Mouse (Mus musculus) liver, postnatal 0 days (tissue): ENCODE measurements around the gene Stard5. TPM values are rescaled to one million over a fixed set of nuclear protein-coding genes. Genes with fewer than 3 reads are reported as not detected.
A peak's percentile ranks its signal among the peaks of the same experiment; 100 is the strongest.

Experiments used
- ATAC-seq: fragments of 200-750 bp; cut with Nextera tagmentation; 2 replicates; pipeline ENCODE4 v1.8.0; 2017; ENCODE audit warnings: mild to moderate bottlenecking, moderate library complexity
- DNase-seq: peaks from one replicate; pipeline ENCODE4 v3.0.0-alpha.2; 2016
- H3K27ac ChIP-seq: fragments of 300-500 bp; sonication (generic); 2 replicates; pipeline ENCODE4 v1.5.1; 2014; ENCODE audit warnings: antibody characterized with exemption, moderate library complexity, mild to moderate bottlenecking, low read depth
- H3K27me3 ChIP-seq: fragments of 300-500 bp; sonication (generic); 2 replicates; pipeline ENCODE4 v1.6.1; 2014; ENCODE audit warnings: low read length, control low read depth, mixed read lengths; ENCODE audit not compliant: insufficient read depth
- H3K36me3 ChIP-seq: fragments of 300-500 bp; sonication (generic); replicated peaks from 2 replicates; pipeline ENCODE4 v1.6.1; 2014; ENCODE audit warnings: mild to moderate bottlenecking, control low read depth, low read length, moderate library complexity, mixed read lengths; ENCODE audit not compliant: insufficient read depth
- H3K4me1 ChIP-seq: fragments of 300-500 bp; sonication (generic); 2 replicates; pipeline ENCODE4 v1.6.1; 2014; ENCODE audit warnings: antibody characterized with exemption, mild to moderate bottlenecking, control low read depth; ENCODE audit not compliant: insufficient read depth
- H3K4me2 ChIP-seq: fragments of 300-500 bp; sonication (generic); 2 replicates; pipeline ENCODE4 v1.6.1; 2014; ENCODE audit warnings: low read depth, mild to moderate bottlenecking, low read length, moderate library complexity, mixed read lengths
- H3K4me3 ChIP-seq: fragments of 300-500 bp; sonication (generic); 2 replicates; pipeline ENCODE4 v1.5.1; 2014; ENCODE audit warnings: low read depth, low read length
- H3K9ac ChIP-seq: fragments of 300-500 bp; sonication (generic); replicated peaks from 2 replicates; pipeline ENCODE4 v1.6.1; 2014; ENCODE audit warnings: mild to moderate bottlenecking, moderate library complexity
- H3K9me3 ChIP-seq: fragments of 300-500 bp; sonication (generic); 2 replicates; pipeline ENCODE4 v1.6.1; 2016; ENCODE audit warnings: mild to moderate bottlenecking, control low read depth, low read length, mixed read lengths
- CTCF ChIP-seq: sonication (generic); IDR thresholded peaks from 2 replicates; pipeline ENCODE4 v1.5.1; 2016; ENCODE audit warnings: antibody characterized with exemption, low read depth
- EP300 ChIP-seq: IDR thresholded peaks from 2 replicates; pipeline ENCODE4 v1.6.1; 2016; ENCODE audit warnings: antibody characterized with exemption, low read depth, mild to moderate bottlenecking
- WGBS: fragments of 180-500 bp; shearing (Covaris S2); extraction: QIAGEN DNeasy Blood & Tissue Kit; methylation state at CpG from one replicate; pipeline ENCODE4 v1.1.7; 2014; ENCODE audit not compliant: insufficient replicate concordance; 5-methylcytosine and 5-hydroxymethylcytosine counted together
- polyA plus RNA-seq: library from polyadenylated mRNA; unstranded; fragments of >200 nt; fragmentation: Nextera tagmentation; extraction: Ambion mirVana; gene quantifications from 2 replicates; pipeline ENCODE4 v1.2.1, GENCODE M21; 2015

Gene Stard5
- polyA plus RNA-seq, 1 experiment from 2014 or later, result 63.2 TPM

DNA sequence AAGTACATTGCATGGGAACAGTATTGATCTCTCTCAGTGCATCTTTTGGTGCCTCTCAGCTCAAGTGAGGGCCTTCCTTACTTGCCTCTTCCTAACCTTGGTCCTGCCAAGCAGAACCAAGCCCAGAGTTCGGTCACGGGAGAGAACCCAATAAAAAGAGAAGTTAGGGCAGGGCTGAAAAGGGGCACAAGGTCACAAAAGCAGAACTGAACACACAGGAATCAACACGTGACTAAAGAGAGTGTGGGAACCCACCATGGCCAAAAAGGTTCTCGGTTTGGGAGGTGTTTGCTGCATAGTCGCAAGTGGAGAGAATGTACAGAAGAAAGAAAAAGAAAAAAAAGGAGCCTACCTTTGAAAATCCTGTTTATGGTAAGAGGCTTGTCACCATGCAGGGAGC lies 13.7 kb downstream of the Stard5 start:
- ATAC-seq (peak; percentile 24; the same call in 1 of the 2 replicates), DNase-seq (no peak)
- peaks cover 20% of the 10 kb centered on the region for H3K4me1 ChIP-seq

DNA sequence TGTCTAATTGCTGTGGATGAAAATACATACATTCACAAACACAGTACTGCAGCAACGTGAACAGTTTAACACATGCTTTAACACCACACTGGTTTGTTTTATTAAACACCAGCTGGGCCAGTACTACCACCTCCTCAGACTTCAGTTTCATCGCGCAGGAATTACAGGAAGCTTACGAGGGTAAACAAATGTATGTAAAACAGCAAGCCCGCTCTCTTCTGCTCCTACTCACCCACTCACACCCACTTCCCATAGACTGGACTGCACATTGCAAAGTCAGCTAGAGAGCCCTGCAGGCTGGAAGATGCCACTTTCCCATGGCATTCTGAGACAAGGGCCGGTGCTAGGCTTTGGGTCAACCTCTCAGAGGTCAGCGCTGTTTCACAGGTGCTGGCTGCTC lies 17.0 kb downstream of the Stard5 start:
- no peak for DNase-seq

More for the DNA sequence above, 13.7 kb downstream of the Stard5 start:
- Histone ChIP-seq H3K9me3 (no peaks in the 10 kb centered on the region), H3K36me3 (peaks cover 58% of the 10 kb centered on the region), H3K4me3 (no peak overlapping the region), H3K9ac (no peak overlapping the region), H3K27ac (0 out of 2 replicates have a peak overlapping the region, but pooled peaks have one; percentile 22), H3K4me2 (no peak overlapping the region), H3K27me3 (no peaks in the 10 kb centered on the region)
- no peak for TF ChIP-seq EP300
- no peak for TF ChIP-seq CTCF
- 53% methylated on average over 5 of the region's 5 CpGs for WGBS

DNA sequence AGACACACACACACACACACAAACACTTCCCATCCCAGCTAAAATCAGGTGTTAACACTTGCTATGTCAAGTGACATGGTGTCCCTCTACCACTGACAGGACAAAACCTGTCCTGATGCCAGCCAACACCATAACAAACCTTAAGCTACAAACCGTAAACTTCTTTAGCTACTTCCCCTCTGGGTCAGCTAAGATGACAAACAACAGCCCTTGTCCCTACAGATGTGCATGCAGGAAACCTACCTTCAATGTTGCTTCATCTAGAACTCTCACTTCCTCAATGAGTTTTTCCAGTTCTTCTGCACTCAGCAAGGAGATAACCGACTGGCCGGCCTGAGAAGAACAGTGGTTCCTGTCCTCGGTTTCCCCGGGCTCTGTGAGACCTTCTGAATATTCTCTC lies 18.9 kb downstream of the Stard5 start:
- Histone ChIP-seq H3K4me1 (peaks cover 33% of the 10 kb centered on the region), H3K9ac (no peak overlapping the region), H3K27ac (peak overlapping the region; percentile 58), H3K4me2 (peak overlapping the region; percentile 54), H3K4me3 (0 out of 2 replicates have a peak overlapping the region, but pooled peaks have one; percentile 13), H3K9me3 (no peaks in the 10 kb centered on the region), H3K27me3 (no peaks in the 10 kb centered on the region), H3K36me3 (peaks cover 25% of the 10 kb centered on the region)
- WGBS, result 27% methylated on average over 5 of the region's 5 CpGs
- no peak for ATAC-seq
- no peak for DNase-seq
- TF ChIP-seq EP300 (no peak), CTCF (no peak)

More for the DNA sequence above, 17.0 kb downstream of the Stard5 start:
- no peak for TF ChIP-seq CTCF
- TF ChIP-seq EP300, result no peak
- Histone ChIP-seq H3K36me3 (peaks cover 35% of the 10 kb centered on the region), H3K4me2 (peak overlapping the region; percentile 54), H3K4me3 (no peak overlapping the region), H3K9me3 (no peaks in the 10 kb centered on the region), H3K4me1 (peaks cover 32% of the 10 kb centered on the region), H3K27ac (0 out of 2 replicates have a peak overlapping the region, but pooled peaks have one; percentile 23), H3K27me3 (no peaks in the 10 kb centered on the region), H3K9ac (no peak overlapping the region)
- ATAC-seq, result no peak
- WGBS, result 70% methylated on average over 7 of the region's 7 CpGs

DNA sequence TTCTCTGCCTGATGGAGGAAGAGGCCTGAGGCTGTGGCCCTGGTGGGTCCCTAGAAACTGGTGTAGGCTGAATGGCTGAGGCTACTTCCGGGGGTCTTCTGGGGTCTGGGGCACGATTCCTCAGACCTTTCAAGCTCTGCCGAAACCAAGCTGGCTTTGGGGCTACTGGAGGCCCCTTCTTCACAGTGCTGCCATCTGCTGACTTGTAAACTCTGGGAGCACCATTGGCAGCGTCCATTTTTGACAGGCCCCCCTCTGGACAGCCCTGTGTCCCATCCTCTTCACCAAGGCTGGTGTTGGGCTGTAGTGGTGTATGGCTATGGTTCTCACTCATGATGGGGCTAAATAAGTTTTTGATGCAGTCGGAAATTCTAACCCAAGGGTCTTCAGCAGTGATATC lies 20.7 kb downstream of the Stard5 start:
- Histone ChIP-seq H3K9me3 (no peaks in the 10 kb centered on the region; the same call in 1 of the 2 replicates), H3K4me1 (peaks cover 38% of the 10 kb centered on the region), H3K4me2 (peak overlapping the region; percentile 54), H3K4me3 (0 out of 2 replicates have a peak overlapping the region, but pooled peaks have one; percentile 11), H3K27ac (peak overlapping the region; percentile 67), H3K27me3 (no peaks in the 10 kb centered on the region), H3K36me3 (peaks cover 19% of the 10 kb centered on the region), H3K9ac (no peak overlapping the region)
- TF ChIP-seq CTCF (no peak), EP300 (no peak)
- 62% methylated on average over 5 of the region's 5 CpGs for WGBS
- DNase-seq (no peak), ATAC-seq (no peak)

DNA sequence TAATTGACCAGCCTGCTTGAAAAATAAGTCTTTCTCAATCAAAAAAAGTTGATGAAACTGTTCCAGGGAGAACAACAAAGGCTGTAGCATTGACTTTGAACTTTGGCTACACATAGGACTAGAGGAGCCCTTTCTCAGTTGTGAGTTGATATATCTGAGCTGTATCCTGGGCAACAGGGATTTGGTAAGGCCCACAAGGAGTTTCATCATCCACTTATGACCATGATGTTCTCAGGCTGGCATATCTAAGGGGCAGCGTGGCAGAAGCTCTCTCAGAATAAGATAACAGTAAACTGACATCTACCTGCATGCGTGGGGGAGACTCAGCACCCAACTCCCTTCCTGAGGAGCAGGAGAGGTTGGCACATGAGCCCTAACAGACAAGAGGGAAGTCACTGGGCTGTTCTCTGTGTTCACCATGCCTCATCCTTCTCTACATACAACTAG lies 21.9 kb downstream of the Stard5 start:
- ATAC-seq (peak; percentile 92), DNase-seq (no peak)
- no peaks in the 10 kb centered on the region; the same call in 1 of the 2 replicates for H3K9me3 ChIP-seq
- H3K4me3 ChIP-seq, result peak overlapping the region; percentile 48
- H3K27ac ChIP-seq, result peak overlapping the region; percentile 67
- H3K4me2 ChIP-seq, result peak overlapping the region; percentile 54
- peaks cover 39% of the 10 kb centered on the region for H3K4me1 ChIP-seq
- H3K27me3 ChIP-seq, result no peaks in the 10 kb centered on the region
- peak overlapping the region; percentile 40 for H3K9ac ChIP-seq
- TF ChIP-seq CTCF (no peak), EP300 (peak; percentile 62; the same call in 1 of the 2 replicates)
- 32% methylated on average over 2 of the region's 2 CpGs for WGBS
- H3K36me3 ChIP-seq, result peaks cover 18% of the 10 kb centered on the region

DNA sequence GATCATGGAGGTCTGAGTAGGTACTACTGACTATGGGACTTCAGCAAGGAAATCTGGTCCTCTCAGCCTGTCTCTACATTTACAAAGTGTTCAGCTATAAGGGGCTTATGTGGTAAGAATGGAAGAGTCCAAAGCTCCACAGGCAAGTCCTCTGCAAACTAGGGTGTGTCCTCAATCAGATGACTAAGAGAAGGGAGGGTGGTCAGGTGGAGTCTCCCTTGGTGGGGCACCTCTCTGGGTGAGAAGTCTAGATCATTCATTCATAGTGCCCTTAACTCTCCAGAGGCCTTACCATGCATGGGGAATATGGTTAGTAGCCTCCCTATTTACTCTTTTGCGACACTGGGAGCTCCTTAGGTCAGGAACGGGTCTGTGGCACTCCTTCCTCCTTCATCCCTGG lies 22.4 kb downstream of the Stard5 start:
- Histone ChIP-seq H3K4me1 (peaks cover 37% of the 10 kb centered on the region), H3K9ac (peak overlapping the region; percentile 40), H3K4me2 (peak overlapping the region; percentile 54), H3K4me3 (peak overlapping the region; percentile 48), H3K27ac (peak overlapping the region; percentile 67), H3K27me3 (no peaks in the 10 kb centered on the region), H3K9me3 (no peaks in the 10 kb centered on the region; the same call in 1 of the 2 replicates), H3K36me3 (peaks cover 13% of the 10 kb centered on the region)
- ATAC-seq, result 0 out of 2 replicates have a peak, but pooled peaks have one; percentile 0
- 24% methylated on average over 2 of the region's 2 CpGs for WGBS
- TF ChIP-seq CTCF (no peak), EP300 (no peak)
- DNase-seq, result no peak
